Mouse (Mus musculus) megakaryocyte-erythroid progenitor cell, adult 5-6 weeks (primary cell): ENCODE measurements around the gene Abcg5. TPM values are rescaled to one million over a fixed set of nuclear protein-coding genes. Genes with fewer than 3 reads are reported as not detected.

ENCODE experiments used
- ATAC-seq: replicated peaks from 2 replicates; pipeline ENCODE4 v1.8.0; 2016; ENCODE audit warnings: mild to moderate bottlenecking, inconsistent platforms; ENCODE audit not compliant: severe bottlenecking, poor library complexity, low FRiP score, low TSS enrichment
- total RNA-seq, 2 experiments: library from RNA; stranded (forward) in 1 of 2; stranded (reverse) in 1 of 2; fragments of 200-1000, 215-1000 nt in 1 of 2; fragments of >200 nt in 1 of 2; fragmentation: Nextera tagmentation in 1 of 2; gene quantifications; 2 replicates each; pipeline ENCODE4 v1.2.3; 2014 to 2017

Abcg5 gene
- total RNA-seq (2014; fragmentation: Nextera tagmentation), result not detected in 2 replicates
- total RNA-seq (2017), result not detected in 2 replicates

- no peak for ATAC-seq
Observed at GRCm38 (mm10) chr17:84682734-84683717, at the start of gene Abcg5. Gene Abcg5, minus strand, starts transcription at chr17:84683011.

DNA sequence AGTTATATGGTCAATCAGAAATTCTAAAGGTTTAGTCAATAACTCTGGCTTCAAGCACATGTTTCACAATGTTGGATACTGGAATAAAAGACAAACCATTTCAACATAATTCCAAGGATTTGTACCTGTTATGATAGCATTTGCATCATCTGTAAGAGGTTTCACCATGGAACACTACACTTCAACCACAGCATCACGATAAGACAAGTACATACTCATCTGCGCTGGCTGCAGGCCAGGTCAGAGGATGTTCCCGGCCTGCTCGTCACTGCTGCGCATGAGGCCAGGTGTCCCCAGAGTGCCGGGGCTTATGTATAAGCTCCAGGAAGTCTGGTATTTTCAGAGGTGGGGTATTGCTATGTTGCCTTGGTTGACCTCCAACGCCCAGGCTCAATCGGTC lies 49.8 kb upstream of the Abcg5 start:
- peak; percentile 84 for ATAC-seq

DNA sequence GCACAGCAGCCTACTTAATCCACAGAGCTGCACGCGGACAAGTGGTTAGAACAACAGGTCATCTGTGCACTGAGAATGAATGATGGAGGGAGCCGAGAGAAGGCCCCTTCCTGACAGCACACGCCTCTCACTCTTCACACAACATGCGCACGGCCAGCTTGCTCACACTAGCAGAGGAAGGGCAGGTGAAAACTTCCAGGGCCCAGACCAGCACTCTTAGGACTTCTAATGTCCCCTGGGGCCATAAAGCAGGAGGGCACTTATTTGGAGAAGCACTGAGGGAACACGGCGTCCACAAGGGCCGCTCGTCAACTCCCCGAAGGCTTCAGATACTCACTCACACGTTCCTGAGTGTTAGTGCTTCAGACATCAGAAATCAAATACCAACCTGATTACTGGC lies 48.5 kb upstream of the Abcg5 start:
- ATAC-seq, result no peak

GRCm38 (mm10) chr17:84729140-84729539 lies 46.3 kb upstream of the Abcg5 start:
- ATAC-seq, result no peak

DNA sequence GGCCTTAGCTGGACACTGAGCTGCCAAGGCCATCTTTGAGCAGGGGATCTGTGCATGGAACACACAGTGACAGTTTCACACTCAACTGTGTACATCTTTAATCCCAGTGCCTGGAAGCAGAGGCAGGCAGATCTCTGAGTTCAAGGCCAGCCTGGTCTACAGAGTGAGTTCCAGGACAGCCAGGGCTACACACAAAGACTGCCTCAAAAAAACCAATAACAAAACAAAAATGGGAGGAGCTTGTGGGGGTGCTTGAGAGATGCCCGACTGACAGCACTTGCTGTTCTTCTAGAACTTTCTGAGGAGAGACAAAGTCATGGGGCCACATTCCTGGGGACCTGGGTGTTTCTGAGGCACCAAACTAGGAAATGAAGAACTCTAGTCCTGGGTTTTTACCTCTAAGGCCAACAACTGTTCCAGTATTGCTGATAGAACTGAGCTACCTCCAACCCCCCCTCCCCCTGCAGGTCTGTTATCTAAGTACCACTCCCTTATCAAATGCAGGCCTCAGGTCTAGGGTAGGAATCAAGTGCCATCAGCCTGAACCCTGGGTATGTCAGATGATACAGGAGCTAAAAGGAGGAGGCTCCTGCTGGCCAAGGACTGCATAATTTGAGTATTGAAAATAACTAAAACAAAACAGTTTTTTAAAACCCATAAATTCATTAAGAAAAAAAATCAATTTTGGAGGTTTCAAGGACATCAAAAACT lies 45.5 kb upstream of the Abcg5 start:
- ATAC-seq, result peak; percentile 92

- no peak for ATAC-seq
Observed at GRCm38 (mm10) chr17:84725163-84725562, 42.4 kb upstream of the Abcg5 start.

DNA sequence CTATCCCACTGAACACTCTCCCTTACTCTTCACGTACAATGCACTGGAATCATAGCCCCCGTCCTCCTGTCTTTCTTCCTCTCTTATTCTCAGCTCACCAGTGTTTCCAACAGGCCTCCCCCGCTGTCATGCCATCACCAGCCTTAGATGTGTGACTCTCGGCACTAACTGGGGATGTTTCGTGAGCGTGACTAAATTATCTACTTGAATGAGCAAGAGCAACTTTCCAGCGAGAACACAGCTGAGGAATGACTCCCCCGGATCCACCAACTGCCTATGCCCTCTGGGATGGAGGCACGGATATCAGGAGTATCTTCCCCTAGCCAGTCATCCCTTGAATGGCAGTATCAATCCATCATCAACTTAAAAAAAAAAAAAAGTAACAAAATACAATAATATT lies 41.2 kb upstream of the Abcg5 start:
- no peak for ATAC-seq

GRCm38 (mm10) chr17:84719105-84719504 lies 36.3 kb upstream of the Abcg5 start:
- no peak for ATAC-seq

DNA sequence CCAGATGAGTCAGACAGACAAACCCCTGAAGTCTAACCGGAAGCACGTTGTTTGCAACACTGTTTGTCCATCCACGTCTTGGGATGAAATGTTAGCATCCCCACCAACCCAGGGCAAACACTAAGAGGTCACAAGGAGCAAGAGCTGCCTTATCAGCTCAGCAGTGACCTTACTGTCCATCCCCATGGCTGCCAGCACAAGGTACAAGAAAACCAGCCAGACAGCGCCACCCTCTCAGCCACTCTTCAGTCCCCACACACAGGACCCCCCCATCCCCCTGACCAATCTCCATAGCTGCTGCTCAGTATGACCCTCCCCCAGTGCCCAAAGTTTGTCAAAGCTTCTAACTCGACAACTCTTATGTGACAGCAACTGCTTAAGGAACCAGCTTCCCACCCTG lies 34.6 kb upstream of the Abcg5 start:
- ATAC-seq, result no peak

GRCm38 (mm10) chr17:84716252-84716872 lies 33.6 kb upstream of the Abcg5 start:
- ATAC-seq, result no peak

- ATAC-seq, result no peak
Observed at GRCm38 (mm10) chr17:84714930-84715329, 32.1 kb upstream of the Abcg5 start.

DNA sequence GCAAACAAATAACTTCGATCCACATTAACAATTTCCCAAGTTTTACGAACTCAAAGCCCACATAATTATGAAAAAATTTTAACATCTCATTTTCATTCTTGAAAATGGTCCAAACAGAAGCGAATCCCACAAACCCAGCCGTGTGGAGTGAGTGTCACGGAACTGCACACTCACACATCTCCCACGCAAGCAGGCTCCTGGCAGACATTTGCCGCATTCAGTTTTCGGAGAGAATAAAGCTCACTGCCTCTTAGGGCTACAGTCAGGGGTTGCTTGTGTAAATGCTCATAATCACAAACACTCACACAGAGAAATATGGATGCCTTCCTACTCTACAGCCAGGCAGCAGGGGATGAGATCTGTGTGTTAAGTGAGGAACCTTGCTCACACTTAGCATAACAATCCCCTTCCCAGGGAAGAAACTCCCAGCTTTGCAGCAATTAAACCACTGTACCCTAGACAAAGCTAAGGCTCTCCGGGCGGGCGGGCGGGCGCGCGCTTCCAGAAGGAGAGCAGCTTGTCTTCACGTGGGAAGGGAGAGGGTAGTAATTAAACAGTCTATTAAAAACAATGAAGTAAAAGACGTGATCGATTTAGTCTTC lies 30.9 kb upstream of the Abcg5 start:
- ATAC-seq, result no peak

- no peak for ATAC-seq
Observed at GRCm38 (mm10) chr17:84709403-84709851, 26.6 kb upstream of the Abcg5 start.

DNA sequence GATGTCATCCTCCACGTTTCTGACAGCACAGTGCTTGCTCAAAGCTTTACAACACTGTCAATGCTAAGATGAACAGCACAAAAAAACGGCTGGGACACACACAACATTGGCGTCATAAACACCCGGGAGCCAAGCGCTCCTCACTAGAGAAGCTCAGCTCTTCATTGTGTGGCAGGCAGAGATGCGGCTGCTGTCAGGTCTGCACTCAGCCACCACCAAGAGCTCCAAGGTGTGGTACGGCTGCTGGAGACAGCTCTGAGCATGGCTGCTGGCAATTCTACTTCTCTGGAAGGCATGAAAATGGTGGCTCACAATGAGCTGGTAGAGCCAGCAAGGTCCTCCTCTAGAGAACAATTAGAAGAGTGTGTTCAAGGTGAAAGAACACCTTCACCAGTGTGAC lies 26.0 kb upstream of the Abcg5 start:
- no peak for ATAC-seq

- ATAC-seq, result no peak
Observed at GRCm38 (mm10) chr17:84707407-84707806, 24.6 kb upstream of the Abcg5 start.

GRCm38 (mm10) chr17:84698727-84699126 lies 15.9 kb upstream of the Abcg5 start:
- peak; percentile 88 for ATAC-seq

- no peak for ATAC-seq
Observed at GRCm38 (mm10) chr17:84696537-84696936, 13.7 kb upstream of the Abcg5 start.

GRCm38 (mm10) chr17:84693741-84694140 lies 10.9 kb upstream of the Abcg5 start:
- ATAC-seq, result no peak

GRCm38 (mm10) chr17:84690111-84690510 lies 7.3 kb upstream of the Abcg5 start:
- no peak for ATAC-seq

GRCm38 (mm10) chr17:84689316-84689715 lies 6.5 kb upstream of the Abcg5 start:
- ATAC-seq, result no peak
